Mouse (Mus musculus) stomach, embryonic 15.5 days (tissue): ENCODE data around the gene Clybl. TPM values are rescaled to one million over a fixed set of nuclear protein-coding genes. Genes with fewer than 3 reads are reported as not detected.

ENCODE experiments used
- ATAC-seq: fragments of 200-750 bp; cut with Nextera tagmentation; 2 replicates; pipeline ENCODE4 v1.8.0; 2017; ENCODE audit warnings: low read depth, moderate number of reproducible peaks, moderate TSS enrichment; ENCODE audit not compliant: insufficient read depth, low FRiP score
- H3K27ac ChIP-seq: fragments of 300-500 bp; sonication (generic); 2 replicates; pipeline ENCODE4 v1.5.1; 2015; ENCODE audit warnings: mild to moderate bottlenecking, inconsistent platforms
- H3K27me3 ChIP-seq: fragments of 300-500 bp; sonication (generic); replicated peaks from 2 replicates; pipeline ENCODE4 v1.6.1; 2015; ENCODE audit warnings: inconsistent platforms
- H3K36me3 ChIP-seq: fragments of 300-500 bp; sonication (generic); 2 replicates; pipeline ENCODE4 v1.6.1; 2015; ENCODE audit warnings: inconsistent platforms
- H3K4me1 ChIP-seq: fragments of 300-500 bp; sonication (generic); 2 replicates; pipeline ENCODE4 v1.6.1; 2015; ENCODE audit warnings: inconsistent platforms
- H3K4me2 ChIP-seq: fragments of 300-500 bp; sonication (generic); 2 replicates; pipeline ENCODE4 v1.6.1; 2015; ENCODE audit warnings: mild to moderate bottlenecking, inconsistent platforms
- H3K4me3 ChIP-seq: fragments of 300-500 bp; sonication (generic); replicated peaks from 2 replicates; pipeline ENCODE4 v1.5.1; 2015; ENCODE audit warnings: inconsistent platforms
- H3K9ac ChIP-seq: fragments of 300-500 bp; sonication (generic); 2 replicates; pipeline ENCODE4 v1.6.1; 2015; ENCODE audit warnings: inconsistent platforms
- H3K9me3 ChIP-seq: fragments of 300-500 bp; sonication (generic); 2 replicates; pipeline ENCODE4 v1.6.1; 2016; ENCODE audit warnings: inconsistent platforms
- WGBS: fragments of 180-500 bp; shearing (Covaris S2); methylation state at CpG from one replicate; pipeline ENCODE4 v1.1.7; 2015; 5-methylcytosine and 5-hydroxymethylcytosine counted together
- polyA plus RNA-seq: library from polyadenylated mRNA; unstranded; fragments of >200 nt; fragmentation: Nextera tagmentation; extraction: Ambion mirVana; gene quantifications from 2 replicates; pipeline ENCODE4 v1.2.1, GENCODE M21; 2015

Gene Clybl
- polyA plus RNA-seq, 1 experiment from 2014 or later = 25.4 TPM

DNA sequence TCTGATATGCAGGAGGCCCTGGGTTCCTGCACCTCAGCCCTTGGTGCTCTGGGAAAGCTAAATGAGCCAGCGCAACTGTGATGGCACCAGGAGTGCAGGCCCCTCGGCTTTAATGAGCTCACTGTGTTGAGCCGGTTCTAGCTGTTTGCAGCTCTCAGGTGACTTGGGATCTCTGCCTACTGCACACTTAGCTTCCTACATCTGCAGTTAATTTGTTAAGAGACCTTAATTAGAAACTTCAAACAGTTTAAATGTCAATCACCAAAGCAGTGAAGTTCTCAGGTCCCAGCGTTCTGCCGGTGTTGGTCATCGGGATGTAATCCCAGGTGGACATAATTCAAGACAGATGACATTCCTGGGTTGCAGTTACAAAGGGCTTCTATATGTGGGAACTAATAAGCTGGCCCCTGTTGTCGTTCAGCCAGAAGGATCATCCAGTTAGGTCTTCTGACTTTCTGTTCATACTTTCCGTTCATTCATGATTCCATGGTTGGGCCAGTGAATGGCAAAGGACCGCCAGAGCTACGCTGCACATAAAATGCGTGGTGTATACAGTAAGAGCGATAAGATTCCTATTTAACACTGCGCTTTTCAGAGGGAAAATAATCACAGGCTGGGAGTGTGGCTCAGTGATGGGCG, 18.9 kb downstream of the Clybl start:
- no peaks in the 10 kb centered on the region for H3K36me3 ChIP-seq
- WGBS = 77% methylated on average over 14 of the region's 14 CpGs
- H3K4me1 ChIP-seq = no peaks in the 10 kb centered on the region
- H3K27ac ChIP-seq = no peak overlapping the region
- H3K9ac ChIP-seq = no peak overlapping the region
- no peak overlapping the region for H3K4me3 ChIP-seq
- H3K9me3 ChIP-seq = no peaks in the 10 kb centered on the region
- H3K27me3 ChIP-seq = no peaks in the 10 kb centered on the region
- no peak overlapping the region for H3K4me2 ChIP-seq
- ATAC-seq = no peak

DNA sequence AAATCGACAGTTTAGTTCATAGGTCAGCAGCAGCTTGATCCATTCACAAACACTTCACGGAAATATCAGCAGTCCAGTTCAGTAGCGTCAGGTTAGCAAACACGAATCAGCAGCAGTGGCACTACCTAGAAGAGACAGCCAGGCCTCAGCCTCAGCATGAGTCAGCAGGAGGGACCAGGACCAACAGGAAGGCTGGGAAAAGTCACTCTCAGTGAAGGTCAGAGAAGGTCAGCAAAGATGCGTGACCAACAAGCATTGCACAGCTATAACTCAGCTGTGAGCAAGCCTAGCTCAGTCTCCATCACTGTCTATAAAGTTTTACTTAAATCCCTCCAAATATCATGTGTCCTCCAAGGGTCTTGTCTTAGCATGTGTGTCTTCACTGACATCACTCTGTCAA, 27.7 kb downstream of the Clybl start:
- H3K9ac ChIP-seq = no peak overlapping the region
- no peak overlapping the region for H3K4me2 ChIP-seq
- H3K27ac ChIP-seq = no peak overlapping the region
- H3K4me1 ChIP-seq = no peaks in the 10 kb centered on the region
- H3K4me3 ChIP-seq = no peak overlapping the region
- WGBS = 54% methylated on average over 5 of the region's 5 CpGs
- H3K36me3 ChIP-seq = no peaks in the 10 kb centered on the region
- H3K9me3 ChIP-seq = no peaks in the 10 kb centered on the region
- no peak for ATAC-seq
- no peaks in the 10 kb centered on the region for H3K27me3 ChIP-seq

DNA sequence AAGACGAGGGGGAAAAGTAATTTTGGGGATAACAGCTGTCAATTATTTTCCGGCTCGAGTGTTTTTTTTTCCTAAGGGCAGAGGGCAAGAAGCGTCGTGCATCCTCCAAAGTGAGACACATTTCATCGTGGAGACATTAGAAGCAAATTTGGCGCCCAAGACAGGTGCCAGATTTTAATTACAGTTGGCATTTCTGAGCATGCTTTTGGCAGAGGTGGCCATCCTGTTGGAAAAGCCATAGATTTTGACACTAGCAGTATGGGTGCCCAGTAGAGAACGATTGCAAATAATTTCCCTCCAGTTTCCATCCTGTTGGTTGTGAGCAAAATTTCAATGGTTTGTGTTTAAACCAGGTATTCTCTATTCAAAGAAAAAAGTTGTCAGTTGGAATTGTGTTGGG, 32.1 kb downstream of the Clybl start:
- H3K9me3 ChIP-seq = no peaks in the 10 kb centered on the region
- no peak for ATAC-seq
- H3K36me3 ChIP-seq = no peaks in the 10 kb centered on the region
- 78% methylated on average over 8 of the region's 8 CpGs for WGBS
- H3K27me3 ChIP-seq = no peaks in the 10 kb centered on the region
- no peaks in the 10 kb centered on the region for H3K4me1 ChIP-seq
- no peak overlapping the region for H3K4me3 ChIP-seq
- no peak overlapping the region for H3K4me2 ChIP-seq
- H3K9ac ChIP-seq = no peak overlapping the region
- H3K27ac ChIP-seq = no peak overlapping the region

DNA sequence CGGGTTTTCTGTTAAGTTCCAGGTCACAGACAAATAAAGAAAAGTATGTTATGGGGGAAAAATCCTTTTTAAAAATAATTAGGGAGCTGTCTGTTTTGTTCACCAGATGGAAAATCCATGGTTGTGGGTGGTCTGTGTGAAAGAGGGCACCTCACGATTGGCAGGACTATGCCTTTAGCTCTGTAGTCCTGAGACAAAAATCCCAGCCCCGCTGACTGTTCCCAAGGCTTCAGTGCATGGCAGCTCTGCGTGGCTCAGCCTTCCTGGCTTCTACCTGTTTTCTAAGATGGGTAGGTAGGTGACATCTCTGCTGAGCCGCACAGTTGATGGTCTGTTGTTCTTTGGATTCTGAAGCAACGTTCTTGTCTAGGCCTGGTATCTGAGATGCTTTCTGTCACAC, 32.6 kb downstream of the Clybl start:
- Histone ChIP-seq H3K27ac (no peak overlapping the region), H3K4me2 (no peak overlapping the region), H3K9ac (no peak overlapping the region), H3K4me3 (no peak overlapping the region), H3K9me3 (no peaks in the 10 kb centered on the region), H3K4me1 (no peaks in the 10 kb centered on the region), H3K36me3 (no peaks in the 10 kb centered on the region), H3K27me3 (no peaks in the 10 kb centered on the region)
- no peak for ATAC-seq
- 86% methylated on average over 6 of the region's 6 CpGs for WGBS

DNA sequence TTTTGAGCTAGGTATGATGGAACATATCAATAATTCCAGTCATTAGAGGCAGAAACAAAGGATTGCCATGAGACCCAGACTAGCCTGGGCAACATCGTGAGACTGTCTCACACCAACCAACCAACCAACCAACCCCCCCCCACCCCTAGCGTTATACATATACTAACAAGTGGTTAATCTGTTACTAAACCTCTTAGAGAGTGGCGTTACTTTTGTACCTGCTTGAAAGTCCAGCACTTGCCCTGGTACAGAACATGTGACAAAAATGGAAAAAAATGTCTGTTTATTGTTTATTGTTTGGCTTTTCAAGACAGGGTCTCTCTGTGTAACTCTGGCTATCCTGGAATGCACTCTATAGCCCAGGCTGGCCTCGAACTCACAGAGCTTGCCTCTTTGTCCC, 35.7 kb downstream of the Clybl start:
- H3K4me2 ChIP-seq = no peak overlapping the region
- H3K9ac ChIP-seq = no peak overlapping the region
- no peaks in the 10 kb centered on the region for H3K4me1 ChIP-seq
- no peaks in the 10 kb centered on the region for H3K36me3 ChIP-seq
- H3K27ac ChIP-seq = no peak overlapping the region
- ATAC-seq = no peak
- H3K4me3 ChIP-seq = no peak overlapping the region
- no peaks in the 10 kb centered on the region for H3K27me3 ChIP-seq
- H3K9me3 ChIP-seq = no peaks in the 10 kb centered on the region
- 82% methylated on average over 4 of the region's 4 CpGs for WGBS

DNA sequence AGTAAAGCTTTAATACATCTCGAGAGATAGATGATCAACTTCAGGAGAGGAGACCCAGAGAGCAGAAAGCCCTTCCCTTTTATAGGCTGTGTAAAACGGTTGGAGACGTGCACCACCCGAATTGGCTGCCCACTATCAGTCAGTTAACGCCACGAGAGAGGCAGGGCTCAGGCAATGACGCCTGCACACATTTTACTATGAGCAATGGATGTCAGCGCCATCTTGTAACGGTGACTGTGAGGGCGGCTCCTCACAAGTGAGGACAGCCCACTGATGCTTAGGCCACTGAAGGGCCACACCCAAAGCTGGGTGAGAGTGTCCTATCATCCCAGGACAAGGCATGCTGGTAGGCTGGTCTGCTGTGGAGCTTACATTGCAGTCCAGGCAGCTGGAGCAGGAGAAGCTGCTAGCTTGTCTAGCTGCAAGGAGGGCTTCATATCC, 41.5 kb downstream of the Clybl start:
- WGBS = 68% methylated on average over 10 of the region's 10 CpGs
- Histone ChIP-seq H3K36me3 (no peaks in the 10 kb centered on the region), H3K27me3 (peaks cover 24% of the 10 kb centered on the region), H3K27ac (no peak overlapping the region), H3K4me3 (no peak overlapping the region), H3K4me1 (no peaks in the 10 kb centered on the region), H3K9ac (no peak overlapping the region), H3K9me3 (no peaks in the 10 kb centered on the region), H3K4me2 (0 out of 2 replicates have a peak overlapping the region, but pooled peaks have one; percentile 45)
- no peak for ATAC-seq

DNA sequence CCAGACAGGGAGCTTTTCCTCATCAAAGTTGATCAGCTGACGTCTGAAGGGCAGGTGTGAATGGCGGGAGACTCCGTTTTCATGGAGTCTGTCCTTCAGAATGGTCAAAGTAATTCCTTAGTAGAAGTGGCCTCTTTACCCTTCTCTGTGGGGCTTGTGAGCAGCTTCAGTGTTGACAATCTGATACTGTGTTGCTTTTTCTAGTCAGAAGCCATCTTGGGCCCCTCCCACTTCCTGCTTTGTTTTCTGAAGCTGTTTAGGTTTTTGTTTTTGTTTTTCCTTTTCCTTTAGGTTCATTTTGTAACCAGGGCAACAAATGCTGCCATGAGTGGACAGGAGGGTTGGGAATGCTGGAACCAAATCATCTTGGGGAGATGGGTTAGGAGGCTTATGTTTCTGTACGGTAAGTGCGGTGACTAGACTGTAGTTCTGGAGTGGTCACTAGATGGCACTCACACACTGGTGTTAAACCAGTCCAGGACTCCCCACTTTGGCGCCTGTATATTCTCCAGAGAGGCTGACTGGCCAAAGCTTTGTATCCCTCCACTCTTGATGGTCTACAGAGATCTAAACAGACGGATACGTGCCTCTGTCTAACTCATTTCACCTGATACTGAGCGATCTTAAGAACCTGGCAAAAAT, 42.1 kb downstream of the Clybl start:
- peak overlapping the region; percentile 26; the same call in 1 of the 2 replicates for H3K4me3 ChIP-seq
- 18% methylated on average over 9 of the region's 9 CpGs for WGBS
- peaks cover 24% of the 10 kb centered on the region for H3K27me3 ChIP-seq
- peak overlapping the region; percentile 45 for H3K4me2 ChIP-seq
- H3K9ac ChIP-seq = no peak overlapping the region
- peak; percentile 77 for ATAC-seq
- H3K4me1 ChIP-seq = no peaks in the 10 kb centered on the region
- H3K27ac ChIP-seq = no peak overlapping the region
- no peaks in the 10 kb centered on the region for H3K9me3 ChIP-seq
- H3K36me3 ChIP-seq = no peaks in the 10 kb centered on the region

DNA sequence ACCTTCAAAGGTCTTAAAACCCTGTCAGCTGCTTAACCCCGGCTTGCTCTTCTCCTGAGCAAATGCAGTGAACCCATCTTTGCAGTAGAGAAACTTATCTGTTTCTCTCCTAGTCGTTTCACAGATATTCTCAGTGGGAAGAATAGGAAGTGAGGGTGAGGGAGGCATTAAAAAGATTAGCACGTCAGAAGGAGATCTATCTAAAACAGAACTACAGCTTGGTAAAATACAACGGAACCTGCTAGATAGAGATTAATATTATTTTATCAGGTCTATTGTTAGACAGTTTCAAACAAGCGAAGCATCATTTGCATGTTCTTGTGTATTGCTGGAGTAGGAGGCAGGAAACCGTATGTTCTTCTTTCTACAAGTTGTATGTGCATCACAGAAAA, 42.6 kb downstream of the Clybl start:
- no peaks in the 10 kb centered on the region for H3K36me3 ChIP-seq
- no peak for ATAC-seq
- H3K27ac ChIP-seq = no peak overlapping the region
- H3K27me3 ChIP-seq = peaks cover 28% of the 10 kb centered on the region
- 53% methylated on average over 6 of the region's 6 CpGs for WGBS
- H3K9me3 ChIP-seq = no peaks in the 10 kb centered on the region
- no peak overlapping the region for H3K4me2 ChIP-seq
- no peaks in the 10 kb centered on the region for H3K4me1 ChIP-seq
- no peak overlapping the region for H3K4me3 ChIP-seq
- H3K9ac ChIP-seq = no peak overlapping the region

DNA sequence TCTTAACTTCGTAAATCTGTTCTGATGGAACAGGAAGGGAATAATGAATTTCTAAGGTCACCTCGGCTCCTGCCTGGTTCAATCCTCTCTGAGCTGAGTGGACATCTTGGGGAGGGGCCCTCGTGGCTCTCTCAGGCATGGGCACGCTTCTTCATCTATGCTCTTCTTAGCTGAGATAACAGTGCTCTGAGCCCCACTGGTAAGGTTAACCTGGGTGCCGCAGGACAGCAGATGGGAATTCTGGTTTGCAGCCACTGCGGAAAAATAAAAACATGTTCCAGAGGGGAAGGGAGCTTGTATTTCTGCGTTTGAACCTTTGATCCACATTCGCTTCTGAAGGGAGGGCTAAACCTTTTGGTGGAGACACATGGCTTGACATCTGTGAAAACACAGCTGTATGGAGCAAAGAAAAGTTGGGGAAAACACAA, 43.0 kb downstream of the Clybl start:
- Histone ChIP-seq H3K4me1 (no peaks in the 10 kb centered on the region), H3K27ac (no peak overlapping the region), H3K4me2 (no peak overlapping the region), H3K27me3 (peaks cover 30% of the 10 kb centered on the region), H3K36me3 (no peaks in the 10 kb centered on the region), H3K9me3 (no peaks in the 10 kb centered on the region), H3K9ac (no peak overlapping the region), H3K4me3 (no peak overlapping the region)
- WGBS = 54% methylated on average over 8 of the region's 8 CpGs
- no peak for ATAC-seq

DNA sequence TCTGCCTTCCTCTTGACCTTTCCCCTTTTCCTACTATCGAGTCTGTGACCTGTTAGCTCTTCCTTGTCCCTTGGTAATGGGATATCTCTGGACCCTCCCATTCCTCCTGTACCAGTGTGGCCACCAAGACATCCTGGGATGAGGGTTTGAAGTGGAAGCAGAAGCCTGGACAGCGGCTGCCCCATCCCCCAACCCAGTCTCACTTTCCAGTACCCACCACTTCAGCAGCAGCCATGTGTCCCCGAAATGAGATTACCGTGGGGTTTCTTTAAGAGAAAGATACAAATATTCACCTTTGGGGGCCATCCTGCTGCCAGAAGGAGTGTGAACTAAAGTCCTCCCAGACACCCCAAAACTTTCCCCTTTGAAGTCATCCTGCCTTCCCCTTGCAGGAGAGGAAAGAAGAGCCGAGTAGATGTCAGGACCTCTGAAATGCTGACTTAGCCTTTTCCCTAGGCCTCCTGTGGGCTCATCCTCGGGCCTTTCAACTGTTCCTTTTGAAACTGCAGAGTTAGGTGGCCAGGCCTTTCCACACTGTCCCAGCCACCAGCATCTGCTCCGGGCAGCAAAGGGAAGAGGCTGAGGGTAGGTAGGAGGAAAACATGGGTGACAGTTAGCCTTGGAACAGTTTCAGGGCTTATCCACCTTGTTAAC, 44.1 kb downstream of the Clybl start:
- H3K27me3 ChIP-seq = peaks cover 35% of the 10 kb centered on the region
- no peaks in the 10 kb centered on the region for H3K36me3 ChIP-seq
- no peak overlapping the region for H3K9ac ChIP-seq
- ATAC-seq = no peak
- no peaks in the 10 kb centered on the region for H3K4me1 ChIP-seq
- no peak overlapping the region for H3K4me2 ChIP-seq
- no peak overlapping the region for H3K4me3 ChIP-seq
- H3K9me3 ChIP-seq = no peaks in the 10 kb centered on the region
- WGBS = 39% methylated on average over 7 of the region's 7 CpGs
- no peak overlapping the region for H3K27ac ChIP-seq

DNA sequence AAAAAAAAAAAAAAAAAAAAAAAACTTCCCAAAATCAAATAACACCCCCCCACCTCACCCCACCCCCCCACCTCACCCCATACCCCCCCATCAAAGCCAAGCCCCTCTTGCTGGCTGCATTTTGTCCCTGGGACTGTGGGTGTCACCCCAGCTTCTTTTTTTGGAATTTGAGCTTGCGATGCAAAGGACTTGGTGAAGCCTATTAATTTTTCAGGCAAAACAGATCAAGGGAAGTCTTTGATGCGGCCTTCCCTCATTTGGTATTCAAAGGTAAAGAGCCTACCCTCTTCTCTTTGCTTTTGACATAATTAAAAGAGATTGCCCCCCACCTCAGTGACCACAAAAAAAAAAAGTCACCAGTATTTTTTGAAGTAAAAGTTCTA, 44.6 kb downstream of the Clybl start:
- no peak overlapping the region for H3K4me2 ChIP-seq
- no peak for ATAC-seq
- 72% methylated on average over 2 of the region's 2 CpGs for WGBS
- no peak overlapping the region for H3K4me3 ChIP-seq
- H3K9ac ChIP-seq = no peak overlapping the region
- no peaks in the 10 kb centered on the region for H3K9me3 ChIP-seq
- no peaks in the 10 kb centered on the region for H3K36me3 ChIP-seq
- H3K27me3 ChIP-seq = peaks cover 40% of the 10 kb centered on the region
- H3K27ac ChIP-seq = no peak overlapping the region
- H3K4me1 ChIP-seq = no peaks in the 10 kb centered on the region

DNA sequence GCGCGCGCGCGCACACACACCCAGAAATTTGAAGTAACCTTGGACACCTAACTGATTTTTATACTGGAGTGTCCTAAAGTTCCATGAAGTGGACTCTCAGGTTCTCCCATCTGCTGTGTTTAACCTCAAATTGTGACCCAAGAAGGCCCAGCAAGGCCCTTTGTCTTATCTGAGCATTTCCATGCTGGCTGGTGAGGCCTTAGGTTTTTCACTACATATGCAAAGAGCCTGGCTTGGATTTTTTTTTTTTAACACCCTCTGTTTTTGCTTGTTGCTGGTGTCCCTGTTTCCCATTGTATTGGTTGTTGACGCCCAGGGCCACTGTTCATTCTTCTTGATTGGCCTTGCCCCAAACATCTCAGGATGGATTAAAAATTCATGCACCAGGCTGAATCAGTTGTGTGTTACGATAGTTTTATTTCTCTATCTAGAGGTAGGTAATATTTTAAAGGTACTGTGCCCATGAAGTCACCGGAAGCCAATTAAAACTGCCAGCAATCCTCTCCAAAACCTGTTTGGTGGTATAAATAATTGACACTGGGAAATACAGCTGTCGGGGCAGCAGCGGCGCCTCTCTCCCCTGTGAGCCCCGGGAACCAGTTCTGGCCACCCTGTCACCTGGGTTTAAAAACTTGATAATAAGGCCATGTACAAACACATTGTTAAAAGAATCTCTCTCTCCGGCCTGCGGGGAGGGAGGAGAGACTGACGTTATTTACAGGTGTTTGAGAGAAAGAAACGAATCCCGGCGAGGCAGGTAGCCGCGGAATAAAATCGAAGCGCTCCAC, 45.4 kb downstream of the Clybl start:
- H3K4me1 ChIP-seq = no peaks in the 10 kb centered on the region
- peaks cover 41% of the 10 kb centered on the region for H3K27me3 ChIP-seq
- H3K9me3 ChIP-seq = no peaks in the 10 kb centered on the region
- H3K27ac ChIP-seq = no peak overlapping the region
- no peak for ATAC-seq
- no peak overlapping the region for H3K9ac ChIP-seq
- H3K4me2 ChIP-seq = no peak overlapping the region
- no peaks in the 10 kb centered on the region for H3K36me3 ChIP-seq
- 65% methylated on average over 22 of the region's 22 CpGs for WGBS
- no peak overlapping the region for H3K4me3 ChIP-seq
